Mouse (Mus musculus) megakaryocyte, embryonic 14.5 days (primary cell): ENCODE results near the gene Slc7a1.

Source experiments
- FLI1 ChIP-seq: IDR thresholded peaks from 2 replicates; pipeline ENCODE4 v1.6.1; 2012; ENCODE audit warnings: low read length, inconsistent platforms, mixed read lengths
- GATA1 ChIP-seq: IDR thresholded peaks from 3 replicates; pipeline ENCODE4 v1.6.1; 2012; ENCODE audit warnings: mixed read lengths, low read length, inconsistent platforms, borderline replicate concordance

DNA sequence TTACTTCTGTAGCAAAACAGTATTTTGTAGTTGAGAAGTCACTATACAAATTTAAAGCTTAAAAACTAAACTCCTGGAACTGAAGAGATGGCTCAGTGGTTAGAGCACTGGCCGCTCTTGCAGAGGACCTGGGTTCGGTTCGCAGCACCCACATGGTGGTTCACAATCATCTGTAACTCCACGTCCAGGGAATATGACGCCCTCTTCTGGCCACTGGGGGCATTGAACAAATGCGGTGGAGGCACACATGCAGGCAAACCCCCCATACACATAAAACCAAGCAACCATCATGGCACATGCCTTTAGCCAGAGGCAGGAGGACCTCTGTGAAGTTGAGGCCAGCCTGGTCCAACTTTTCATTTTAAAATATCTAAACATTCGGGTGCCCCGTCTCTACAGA lies 23.3 kb downstream of the Slc7a1 start:
- no peak for TF ChIP-seq GATA1
- no peak for TF ChIP-seq FLI1
